Mouse (Mus musculus) lung, postnatal 0 days (tissue): ENCODE data around the gene Gm11985. TPM values are rescaled to one million over a fixed set of nuclear protein-coding genes. Genes with fewer than 3 reads are reported as not detected.
A peak's percentile ranks its signal among the peaks of the same experiment; 100 is the strongest.

Experiments
- ATAC-seq: fragments of 200-750 bp; cut with Nextera tagmentation; 2 replicates; pipeline ENCODE4 v1.8.0; 2017; ENCODE audit warnings: moderate library complexity
- DNase-seq: peaks from one replicate; pipeline ENCODE4 v3.0.0-alpha.2; 2016; ENCODE audit warnings: low spot score
- H3K27ac ChIP-seq: fragments of 300-500 bp; sonication (generic); 2 replicates; pipeline ENCODE4 v1.5.1; 2014; ENCODE audit warnings: antibody characterized with exemption, mild to moderate bottlenecking, low read length, mixed read lengths
- H3K27me3 ChIP-seq: fragments of 300-500 bp; sonication (generic); replicated peaks from 2 replicates; pipeline ENCODE4 v1.6.1; 2014; ENCODE audit warnings: low read length, mixed read lengths; ENCODE audit not compliant: insufficient read depth
- H3K36me3 ChIP-seq: fragments of 300-500 bp; sonication (generic); 2 replicates; pipeline ENCODE4 v1.6.1; 2014; ENCODE audit warnings: low read length, mixed read lengths; ENCODE audit not compliant: insufficient read depth
- H3K4me1 ChIP-seq: fragments of 300-500 bp; sonication (generic); 2 replicates; pipeline ENCODE4 v1.6.1; 2014; ENCODE audit warnings: antibody characterized with exemption, low read depth, low read length, mixed read lengths; ENCODE audit not compliant: insufficient read depth
- H3K4me2 ChIP-seq: fragments of 300-500 bp; sonication (generic); replicated peaks from 2 replicates; pipeline ENCODE4 v1.6.1; 2014; ENCODE audit warnings: low read depth, mild to moderate bottlenecking, low read length, moderate library complexity, mixed read lengths
- H3K4me3 ChIP-seq: fragments of 300-500 bp; sonication (generic); 2 replicates; pipeline ENCODE4 v1.5.1; 2014; ENCODE audit warnings: low read depth, low read length
- H3K9ac ChIP-seq: fragments of 300-500 bp; sonication (generic); replicated peaks from 2 replicates; pipeline ENCODE4 v1.6.1; 2014; ENCODE audit warnings: low read depth, mild to moderate bottlenecking
- H3K9me3 ChIP-seq: fragments of 300-500 bp; sonication (generic); 2 replicates; pipeline ENCODE4 v1.6.1; 2016; ENCODE audit warnings: low read length, mixed read lengths
- CTCF ChIP-seq: IDR thresholded peaks from 2 replicates; pipeline ENCODE4 v1.5.1; 2016; ENCODE audit warnings: antibody characterized with exemption, mild to moderate bottlenecking
- EP300 ChIP-seq: IDR thresholded peaks from 2 replicates; pipeline ENCODE4 v1.6.1; 2016; ENCODE audit warnings: antibody characterized with exemption, mild to moderate bottlenecking, control low read depth
- WGBS: fragments of 180-500 bp; shearing (Covaris S2); extraction: QIAGEN DNeasy Blood & Tissue Kit; methylation state at CpG from one replicate; pipeline ENCODE4 v1.1.7; 2014; 5-methylcytosine and 5-hydroxymethylcytosine counted together
- polyA plus RNA-seq: library from polyadenylated mRNA; unstranded; fragments of >200 nt; fragmentation: Nextera tagmentation; extraction: Ambion mirVana; gene quantifications from 2 replicates; pipeline ENCODE4 v1.2.1, GENCODE M21; 2015

Gm11985 gene
- polyA plus RNA-seq, 1 experiment from 2014 or later: not detected

- ATAC-seq: no peak
- 57% methylated on average over 6 of the region's 6 CpGs for WGBS
- Histone ChIP-seq H3K36me3 (no peaks in the 10 kb centered on the region), H3K27ac (no peak overlapping the region), H3K4me2 (no peak overlapping the region), H3K27me3 (no peaks in the 10 kb centered on the region), H3K9me3 (no peaks in the 10 kb centered on the region), H3K4me1 (no peaks in the 10 kb centered on the region; the same call in 1 of the 2 replicates), H3K9ac (no peak overlapping the region), H3K4me3 (no peak overlapping the region)
- no peak for TF ChIP-seq CTCF
- no peak for TF ChIP-seq EP300
- no peak for DNase-seq
Observed at GRCm38 (mm10) chr11:7192710-7193109, 4.3 kb upstream of the Gm11985 start.

- DNase-seq: no peak
- H3K4me3 ChIP-seq: no peak overlapping the region
- no peaks in the 10 kb centered on the region for H3K27me3 ChIP-seq
- H3K9me3 ChIP-seq: no peaks in the 10 kb centered on the region
- TF ChIP-seq EP300: no peak
- no peak for TF ChIP-seq CTCF
- no peak overlapping the region for H3K9ac ChIP-seq
- 55% methylated on average over 8 of the region's 8 CpGs for WGBS
- H3K27ac ChIP-seq: no peak overlapping the region
- H3K36me3 ChIP-seq: no peaks in the 10 kb centered on the region
- no peaks in the 10 kb centered on the region; the same call in 1 of the 2 replicates for H3K4me1 ChIP-seq
- H3K4me2 ChIP-seq: no peak overlapping the region
- no peak for ATAC-seq
Observed at GRCm38 (mm10) chr11:7187472-7187871, 897 bp downstream of the Gm11985 start.

GRCm38 (mm10) chr11:7184420-7184819, 3.9 kb downstream of the Gm11985 start:
- DNase-seq: no peak
- TF ChIP-seq CTCF (no peak), EP300 (no peak)
- 33% methylated on average over 1 of the region's 1 CpGs for WGBS

GRCm38 (mm10) chr11:7182409-7183042, 5.8 kb downstream of the Gm11985 start:
- H3K27ac ChIP-seq: no peak overlapping the region
- H3K4me2 ChIP-seq: no peak overlapping the region
- no peaks in the 10 kb centered on the region for H3K4me1 ChIP-seq
- H3K27me3 ChIP-seq: no peaks in the 10 kb centered on the region
- H3K9me3 ChIP-seq: no peaks in the 10 kb centered on the region
- no peaks in the 10 kb centered on the region for H3K36me3 ChIP-seq
- ATAC-seq (no peak), DNase-seq (no peak)
- TF ChIP-seq CTCF (no peak), EP300 (no peak)
- WGBS: 36% methylated on average over 8 of the region's 8 CpGs
- H3K9ac ChIP-seq: no peak overlapping the region
- H3K4me3 ChIP-seq: no peak overlapping the region

More at GRCm38 (mm10) chr11:7184420-7184819, 3.9 kb downstream of the Gm11985 start:
- H3K36me3 ChIP-seq: no peaks in the 10 kb centered on the region
- H3K27me3 ChIP-seq: no peaks in the 10 kb centered on the region
- H3K9me3 ChIP-seq: no peaks in the 10 kb centered on the region
- H3K4me1 ChIP-seq: no peaks in the 10 kb centered on the region
- no peak for ATAC-seq
- H3K27ac ChIP-seq: no peak overlapping the region
- no peak overlapping the region for H3K9ac ChIP-seq
- H3K4me3 ChIP-seq: no peak overlapping the region
- no peak overlapping the region for H3K4me2 ChIP-seq

- no peak overlapping the region for H3K9ac ChIP-seq
- H3K27ac ChIP-seq: 0 out of 2 replicates have a peak overlapping the region, but pooled peaks have one; percentile 14
- H3K36me3 ChIP-seq: no peaks in the 10 kb centered on the region
- no peaks in the 10 kb centered on the region for H3K27me3 ChIP-seq
- H3K4me3 ChIP-seq: no peak overlapping the region
- DNase-seq (no peak), ATAC-seq (0 out of 2 replicates have a peak, but pooled peaks have one; percentile 41)
- no peaks in the 10 kb centered on the region for H3K9me3 ChIP-seq
- no peaks in the 10 kb centered on the region for H3K4me1 ChIP-seq
- H3K4me2 ChIP-seq: no peak overlapping the region
- WGBS: 59% methylated on average over 2 of the region's 2 CpGs
- no peak for TF ChIP-seq EP300
- no peak for TF ChIP-seq CTCF
Observed at GRCm38 (mm10) chr11:7179276-7179675, 9.1 kb downstream of the Gm11985 start.

- WGBS: 46% methylated on average over 4 of the region's 4 CpGs
- Histone ChIP-seq H3K27ac (peak overlapping the region; percentile 20; the same call in 1 of the 2 replicates), H3K4me2 (no peak overlapping the region), H3K36me3 (no peaks in the 10 kb centered on the region), H3K4me3 (no peak overlapping the region), H3K27me3 (no peaks in the 10 kb centered on the region), H3K4me1 (no peaks in the 10 kb centered on the region), H3K9ac (no peak overlapping the region), H3K9me3 (no peaks in the 10 kb centered on the region)
- ATAC-seq: peak; percentile 62
- peak; percentile 46 for DNase-seq
- TF ChIP-seq CTCF: no peak
- peak; percentile 57; the same call in 1 of the 2 replicates for TF ChIP-seq EP300
Observed at GRCm38 (mm10) chr11:7178724-7179123, 9.6 kb downstream of the Gm11985 start.
